Mouse (Mus musculus): ENCODE results near the gene P4hb. TPM values are rescaled to one million over a fixed set of nuclear protein-coding genes. Genes with fewer than 3 reads are reported as not detected.
A peak's percentile ranks its signal among the peaks of the same experiment; 100 is the strongest.

The P4hb gene
- polyA plus RNA-seq, 1 experiment from 2014 or later = 252 TPM

DNA sequence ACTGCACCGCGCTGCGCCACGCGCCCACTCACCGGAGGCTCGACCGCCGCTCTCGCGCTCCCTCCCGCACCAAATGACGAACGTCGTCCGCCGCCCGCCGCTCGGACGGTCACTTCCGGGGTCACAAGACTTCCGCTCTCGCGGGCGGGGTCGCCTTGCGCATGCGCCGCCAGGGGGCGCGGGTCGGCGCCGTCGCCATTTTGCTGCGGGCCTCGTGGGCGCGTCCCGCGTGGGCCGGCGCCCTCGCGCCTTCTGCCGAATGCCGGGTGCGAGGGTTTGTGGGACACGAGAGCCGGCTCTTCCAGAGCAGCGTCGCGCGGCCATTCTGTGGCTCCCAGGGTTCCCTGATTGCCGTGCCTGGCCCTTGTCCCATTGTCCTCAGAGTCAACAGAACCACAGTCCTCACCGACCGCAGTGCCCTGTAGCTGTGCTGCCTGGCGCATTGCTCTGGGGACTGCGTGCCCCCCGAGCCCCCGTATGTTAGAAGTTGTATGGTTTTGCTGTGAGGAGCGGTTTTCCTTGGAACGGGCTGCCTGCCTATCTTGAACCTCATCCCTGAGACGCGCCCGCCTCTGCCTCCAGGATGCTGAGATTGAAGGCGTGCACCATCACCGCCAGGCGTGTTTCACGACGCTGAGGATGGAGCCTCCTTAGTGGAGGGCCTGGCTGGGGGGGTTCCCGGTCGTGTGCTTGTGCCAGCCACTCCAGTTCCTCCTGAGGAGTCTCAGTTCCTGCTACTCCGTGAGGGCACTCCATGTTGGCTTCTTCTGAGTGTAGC is 8.6 kb upstream of the P4hb start, which contains the start of gene Arhgdia:
Arhgdia (minus strand) TSS at position 135 of the 778 bp plus-strand sequence.
- Histone ChIP-seq H3K9ac (ENCODE audit: low read depth, low read length) (peak within 1 kb of the TSS; percentile 97), H3K27ac (ENCODE audit: low read depth, low read length) (peak within 1 kb of the TSS; percentile 97), H3K4me3 (ENCODE audit: low read length) (peak within 1 kb of the TSS; percentile 89), H3K4me2 (ENCODE audit: low read length) (peak within 1 kb of the TSS; percentile 99), H3K36me3 (ENCODE audit: control insufficient read depth, insufficient read depth, low read length) (peaks cover 42% of the 10 kb centered on the region), H3K9me3 (ENCODE audit: control insufficient read depth, low read length) (0 out of 2 replicates have a peak, but pooled peaks cover 3% of the 10 kb centered on the region), H3K4me1 (ENCODE audit: control insufficient read depth, insufficient read depth, low read depth, low read length) (peaks cover 21% of the 10 kb centered on the region), H3K27me3 (replicated peaks; ENCODE audit: control insufficient read depth, insufficient read depth, low read length) (no peaks in the 10 kb centered on the region)
- WGBS = 7% methylated on average over 63 of the region's 75 CpGs
- peak; percentile 76 for ATAC-seq

- 0 out of 2 replicates have a peak, but pooled peaks cover 3% of the 10 kb centered on the region for H3K9me3 ChIP-seq (ENCODE audit: control insufficient read depth, low read length)
- peak overlapping the region; percentile 99 for H3K4me2 ChIP-seq (ENCODE audit: low read length)
- peak overlapping the region; percentile 97 for H3K27ac ChIP-seq (ENCODE audit: low read depth, low read length)
- H3K36me3 ChIP-seq (ENCODE audit: control insufficient read depth, insufficient read depth, low read length) = peaks cover 35% of the 10 kb centered on the region
- peak overlapping the region; percentile 89 for H3K4me3 ChIP-seq (ENCODE audit: low read length)
- H3K9ac ChIP-seq (ENCODE audit: low read depth, low read length) = peak overlapping the region; percentile 97
- WGBS = under 1% methylated on average over 33 of the region's 44 CpGs
- no peaks in the 10 kb centered on the region for H3K27me3 ChIP-seq (replicated peaks; ENCODE audit: control insufficient read depth, insufficient read depth, low read length)
- peak; percentile 30; the same call in 1 of the 2 replicates for ATAC-seq
- H3K4me1 ChIP-seq (ENCODE audit: control insufficient read depth, insufficient read depth, low read depth, low read length) = peaks cover 21% of the 10 kb centered on the region
Observed at GRCm38 (mm10) chr11:120580871-120581331, 7.8 kb upstream of the P4hb start.

- H3K27me3 ChIP-seq (replicated peaks; ENCODE audit: control insufficient read depth, insufficient read depth, low read length) = no peaks in the 10 kb centered on the region
- peaks cover 21% of the 10 kb centered on the region for H3K4me1 ChIP-seq (ENCODE audit: control insufficient read depth, insufficient read depth, low read depth, low read length)
- H3K4me2 ChIP-seq (ENCODE audit: low read length) = peak overlapping the region; percentile 99
- ATAC-seq = no peak
- H3K9me3 ChIP-seq (ENCODE audit: control insufficient read depth, low read length) = 0 out of 2 replicates have a peak, but pooled peaks cover 3% of the 10 kb centered on the region
- WGBS = 59% methylated on average over 7 of the region's 7 CpGs
- peak overlapping the region; percentile 89 for H3K4me3 ChIP-seq (ENCODE audit: low read length)
- peak overlapping the region; percentile 97 for H3K9ac ChIP-seq (ENCODE audit: low read depth, low read length)
- H3K36me3 ChIP-seq (ENCODE audit: control insufficient read depth, insufficient read depth, low read length) = peaks cover 31% of the 10 kb centered on the region
- peak overlapping the region; percentile 11 for H3K27ac ChIP-seq (ENCODE audit: low read depth, low read length)
Observed at GRCm38 (mm10) chr11:120580190-120580589, 7.1 kb upstream of the P4hb start.

- no peak for ATAC-seq
- Histone ChIP-seq H3K27me3 (replicated peaks; ENCODE audit: control insufficient read depth, insufficient read depth, low read length) (no peaks in the 10 kb centered on the region), H3K9ac (ENCODE audit: low read depth, low read length) (peak overlapping the region; percentile 97), H3K4me3 (ENCODE audit: low read length) (peak overlapping the region; percentile 89), H3K4me1 (ENCODE audit: control insufficient read depth, insufficient read depth, low read depth, low read length) (peaks cover 22% of the 10 kb centered on the region), H3K36me3 (ENCODE audit: control insufficient read depth, insufficient read depth, low read length) (peaks cover 30% of the 10 kb centered on the region), H3K4me2 (ENCODE audit: low read length) (peak overlapping the region; percentile 99), H3K27ac (ENCODE audit: low read depth, low read length) (peak overlapping the region; percentile 11), H3K9me3 (ENCODE audit: control insufficient read depth, low read length) (0 out of 2 replicates have a peak, but pooled peaks cover 3% of the 10 kb centered on the region)
- 57% methylated on average over 15 of the region's 15 CpGs for WGBS
Observed at GRCm38 (mm10) chr11:120579316-120580107, 6.5 kb upstream of the P4hb start.

- Histone ChIP-seq H3K27me3 (replicated peaks; ENCODE audit: control insufficient read depth, insufficient read depth, low read length) (no peaks in the 10 kb centered on the region), H3K4me1 (ENCODE audit: control insufficient read depth, insufficient read depth, low read depth, low read length) (peaks cover 29% of the 10 kb centered on the region), H3K9ac (ENCODE audit: low read depth, low read length) (no peak overlapping the region), H3K27ac (ENCODE audit: low read depth, low read length) (no peak overlapping the region), H3K4me3 (ENCODE audit: low read length) (no peak overlapping the region), H3K4me2 (ENCODE audit: low read length) (no peak overlapping the region), H3K9me3 (ENCODE audit: control insufficient read depth, low read length) (0 out of 2 replicates have a peak, but pooled peaks cover under 1% of the 10 kb centered on the region), H3K36me3 (ENCODE audit: control insufficient read depth, insufficient read depth, low read length) (peaks cover 27% of the 10 kb centered on the region)
- 82% methylated on average over 11 of the region's 11 CpGs for WGBS
- no peak for ATAC-seq
Observed at GRCm38 (mm10) chr11:120578694-120579243, 5.7 kb upstream of the P4hb start.

DNA sequence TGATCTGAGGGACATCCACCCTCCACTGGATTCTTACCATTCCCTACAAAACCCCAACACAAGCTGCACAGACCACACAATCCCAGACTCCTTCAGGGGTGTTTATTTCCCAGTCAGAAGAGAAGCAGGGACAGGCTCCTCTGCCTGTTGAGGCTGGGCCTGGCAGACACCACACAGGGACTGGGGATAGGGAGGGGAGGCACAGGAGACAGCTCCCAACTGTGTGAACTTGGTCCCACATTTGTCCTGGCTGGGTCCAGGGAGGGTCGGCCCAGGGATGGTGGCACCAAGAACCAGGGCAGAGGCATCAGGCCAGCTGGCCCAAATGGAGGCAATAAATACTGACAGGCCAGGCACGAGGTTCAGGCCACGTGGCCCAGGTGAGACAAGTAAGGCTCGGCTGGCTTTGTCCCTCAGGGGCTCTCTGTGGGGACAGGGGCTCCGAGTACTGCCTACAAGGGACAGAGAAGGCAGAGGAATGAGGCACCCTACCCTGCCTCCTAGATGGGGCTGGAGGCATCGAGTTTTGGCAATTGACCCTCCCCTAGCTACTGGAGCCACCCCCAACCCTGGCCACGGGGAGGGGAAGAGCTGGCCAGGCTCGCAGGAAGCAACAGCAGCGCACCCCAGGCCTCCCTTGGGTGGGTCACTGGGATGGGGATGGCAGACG is 5.1 kb upstream of the P4hb start:
- H3K27ac ChIP-seq (ENCODE audit: low read depth, low read length) = no peak overlapping the region
- H3K9ac ChIP-seq (ENCODE audit: low read depth, low read length) = no peak overlapping the region; the same call in 1 of the 2 replicates
- no peaks in the 10 kb centered on the region for H3K27me3 ChIP-seq (replicated peaks; ENCODE audit: control insufficient read depth, insufficient read depth, low read length)
- peaks cover 29% of the 10 kb centered on the region for H3K4me1 ChIP-seq (ENCODE audit: control insufficient read depth, insufficient read depth, low read depth, low read length)
- H3K4me3 ChIP-seq (ENCODE audit: low read length) = no peak overlapping the region
- WGBS = 86% methylated on average over 10 of the region's 10 CpGs
- no peak for ATAC-seq
- no peak overlapping the region for H3K4me2 ChIP-seq (ENCODE audit: low read length)
- peaks cover 26% of the 10 kb centered on the region for H3K36me3 ChIP-seq (ENCODE audit: control insufficient read depth, insufficient read depth, low read length)
- no peaks in the 10 kb centered on the region for H3K9me3 ChIP-seq (ENCODE audit: control insufficient read depth, low read length)

- Histone ChIP-seq H3K36me3 (ENCODE audit: control insufficient read depth, insufficient read depth, low read length) (peaks cover 26% of the 10 kb centered on the region), H3K9ac (ENCODE audit: low read depth, low read length) (no peak overlapping the region), H3K4me2 (ENCODE audit: low read length) (no peak overlapping the region), H3K4me3 (ENCODE audit: low read length) (no peak overlapping the region), H3K27ac (ENCODE audit: low read depth, low read length) (no peak overlapping the region), H3K4me1 (ENCODE audit: control insufficient read depth, insufficient read depth, low read depth, low read length) (peaks cover 29% of the 10 kb centered on the region), H3K27me3 (replicated peaks; ENCODE audit: control insufficient read depth, insufficient read depth, low read length) (no peaks in the 10 kb centered on the region), H3K9me3 (ENCODE audit: control insufficient read depth, low read length) (no peaks in the 10 kb centered on the region)
- 81% methylated on average over 7 of the region's 7 CpGs for WGBS
- ATAC-seq = no peak
Observed at GRCm38 (mm10) chr11:120577211-120578023, 4.4 kb upstream of the P4hb start.

GRCm38 (mm10) chr11:120576365-120576981 is 3.4 kb upstream of the P4hb start:
- peaks cover 26% of the 10 kb centered on the region for H3K36me3 ChIP-seq (ENCODE audit: control insufficient read depth, insufficient read depth, low read length)
- no peak for ATAC-seq
- H3K27me3 ChIP-seq (replicated peaks; ENCODE audit: control insufficient read depth, insufficient read depth, low read length) = no peaks in the 10 kb centered on the region
- WGBS = 80% methylated on average over 3 of the region's 3 CpGs
- no peak overlapping the region for H3K4me2 ChIP-seq (ENCODE audit: low read length)
- no peak overlapping the region for H3K9ac ChIP-seq (ENCODE audit: low read depth, low read length)
- H3K4me1 ChIP-seq (ENCODE audit: control insufficient read depth, insufficient read depth, low read depth, low read length) = peaks cover 33% of the 10 kb centered on the region
- H3K4me3 ChIP-seq (ENCODE audit: low read length) = no peak overlapping the region
- H3K27ac ChIP-seq (ENCODE audit: low read depth, low read length) = no peak overlapping the region
- H3K9me3 ChIP-seq (ENCODE audit: control insufficient read depth, low read length) = no peaks in the 10 kb centered on the region
